Mouse (Mus musculus) heart, adult 2 months (tissue): ENCODE results near the gene Chn2.

ENCODE experiments used
- CTCF ChIP-seq: fragments of 200-600 bp; IDR thresholded peaks from 2 replicates; pipeline ENCODE4 v1.8.1; 2022; ENCODE audit warnings: antibody characterized with exemption, mild to moderate bottlenecking, moderate library complexity
- EP300 ChIP-seq: fragments of 200-500 bp; IDR thresholded peaks from 2 replicates; pipeline ENCODE4 v1.6.1; 2011; ENCODE audit warnings: low read depth, low read length, control low read depth; ENCODE audit not compliant: insufficient read depth
- POLR2A ChIP-seq: fragments of 200-500 bp; IDR thresholded peaks from 2 replicates; pipeline ENCODE4 v1.6.1; 2011; ENCODE audit warnings: mild to moderate bottlenecking, low read depth, low read length, control low read depth; ENCODE audit not compliant: insufficient read depth

DNA sequence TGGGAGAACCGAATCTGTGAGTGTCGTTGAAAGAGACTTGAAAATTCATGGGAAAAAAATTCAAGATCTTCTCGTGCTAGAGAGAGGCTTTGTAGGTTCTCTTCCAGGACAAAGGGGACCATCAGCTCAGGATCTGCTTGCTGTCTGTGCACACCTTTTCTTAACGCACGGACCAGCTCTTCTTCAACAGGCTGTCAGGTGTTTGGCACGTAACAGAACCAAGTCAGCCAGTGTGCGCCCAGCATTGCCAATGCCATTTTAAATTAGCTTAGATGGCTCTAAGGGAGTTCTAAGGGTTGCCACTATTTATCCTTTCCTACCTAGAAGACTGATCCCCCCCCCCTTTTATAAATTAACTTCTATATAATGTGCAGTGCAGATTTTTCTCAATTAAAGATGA, 12.8 kb downstream of the Chn2 start:
- TF ChIP-seq CTCF (no peak), POLR2A (no peak), EP300 (no peak)
